Mouse (Mus musculus): ENCODE data around the gene Apoo.

DNA sequence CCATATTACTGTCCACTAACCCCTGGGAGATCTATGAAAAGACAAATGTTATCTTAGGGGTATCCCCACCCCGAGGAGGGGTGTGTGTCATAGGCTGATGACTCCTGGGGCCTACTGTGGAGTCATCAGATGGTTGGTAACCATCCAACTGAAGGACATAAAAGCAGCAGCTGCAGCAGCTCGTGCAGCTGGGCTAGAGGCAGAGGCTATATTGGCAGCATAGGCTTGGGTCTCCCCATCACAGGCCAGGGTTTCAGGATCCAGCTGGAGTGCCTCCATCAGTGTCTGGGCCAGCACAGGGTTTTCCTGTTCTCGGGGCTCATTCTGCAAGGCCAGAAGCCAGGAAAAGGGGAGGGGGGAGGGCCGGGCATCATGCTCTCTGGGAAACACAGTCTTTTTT lies 92.4 kb downstream of the Apoo start:
- no peak for TF ChIP-seq GATA1 (IDR thresholded peaks at IDR 0.05; ENCODE audit: borderline replicate concordance, low read length)
- TF ChIP-seq FLI1 (IDR thresholded peaks at IDR 0.05; ENCODE audit: low read length): no peak

Data from megakaryocyte, embryonic 14.5 days (primary cell).